Mouse (Mus musculus): ENCODE results near the gene Dock4. TPM values are rescaled to one million over a fixed set of nuclear protein-coding genes. Genes with fewer than 3 reads are reported as not detected.
"Not testable (repeated sequence)": the region's sequence is repeated elsewhere in the genome, so short reads cannot be mapped to it uniquely, and the experiment has no call there.

Gene Dock4
- total and polyA plus RNA-seq, 3 experiments, result 0.26 to 0.67 (median 0.38) TPM

DNA sequence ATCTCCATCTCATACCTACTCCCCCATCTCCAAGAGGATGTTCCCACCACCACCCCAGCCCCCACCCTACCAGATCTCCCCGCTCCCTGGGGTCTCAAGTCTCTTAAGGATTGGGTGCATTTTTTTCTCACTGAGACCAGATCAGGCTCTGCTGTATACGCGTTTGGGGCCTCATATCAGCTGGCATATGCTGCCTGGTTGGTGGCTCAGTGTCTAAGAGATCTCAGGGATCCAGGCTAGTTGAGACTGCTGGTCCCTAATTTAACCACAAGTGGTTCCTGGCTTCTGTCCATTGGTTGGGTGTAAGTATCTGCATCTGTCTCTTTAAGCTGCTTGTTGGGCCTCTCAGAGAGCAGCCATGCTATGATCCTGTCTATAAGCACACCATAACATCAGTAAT, 427.0 kb downstream of the Dock4 start:
- no peaks in the 10 kb centered on the region for H3K79me2 ChIP-seq (replicated peaks; ENCODE audit: control insufficient read depth, extremely low read depth, insufficient read depth, poor library complexity, severe bottlenecking)
- H3K4me3 ChIP-seq (replicated peaks in 1 of 3; ENCODE audit: low read depth in 2 of 3, low read length in 2 of 3, poor library complexity in 1 of 3), result no peak overlapping the region
- H3K4me1 ChIP-seq (ENCODE audit: control insufficient read depth in 1 of 2, insufficient read depth in 2 of 2), result peaks cover 0 to 3% of the 10 kb centered on the region in 2 experiments; a peak in 1 of 4 replicates
- dilution Hi-C loops (cut with MboI; ENCODE audit: extremely low pct_ligation_motif_present, extremely low pct_unique_long_range_greater_than_20kb, low sequenced_read_pairs), result no loop called here
- H3K9ac ChIP-seq (ENCODE audit: insufficient read depth, low read depth), result no peak overlapping the region
- no peaks in the 10 kb centered on the region for H3K36me3 ChIP-seq (replicated peaks in 1 of 2; ENCODE audit: control insufficient read depth in 1 of 2, insufficient read depth in 1 of 2, low read length in 1 of 2)
- peaks cover 27% of the 10 kb centered on the region for H3K9me3 ChIP-seq (replicated peaks; ENCODE audit: low read length)
- no peaks in the 10 kb centered on the region for H3K27me3 ChIP-seq (replicated peaks)
- DNase-seq (ENCODE audit: extremely low read depth), result no peak
- no peak overlapping the region for H3K27ac ChIP-seq (ENCODE audit: insufficient read depth, low read depth)
- no peak overlapping the region for H3K4me2 ChIP-seq (ENCODE audit: insufficient read depth, low read depth, poor library complexity, severe bottlenecking)
- no peak for TF ChIP-seq MAFK (IDR thresholded peaks at IDR 0.05; ENCODE audit: insufficient replicate concordance, low read length)
- TF ChIP-seq PAX5 (IDR thresholded peaks at IDR 0.05; ENCODE audit: low read length), result no peak
- no peak for TF ChIP-seq USF2 (conservative IDR thresholded peaks at IDR 0.05; ENCODE audit: low read depth, low read length)
- TF ChIP-seq KAT2A (IDR thresholded peaks at IDR 0.05; ENCODE audit: insufficient replicate concordance, low read length), result no peak
- TF ChIP-seq E2F4 (IDR thresholded peaks at IDR 0.05; ENCODE audit: insufficient replicate concordance, low read depth, low read length), result no peak
- TF ChIP-seq ZMIZ1 (IDR thresholded peaks at IDR 0.05; ENCODE audit: low read depth, low read length), result no peak
- TF ChIP-seq NRF1 (IDR thresholded peaks at IDR 0.05; ENCODE audit: low read depth, low read length), result no peak
- TF ChIP-seq ETS1 (conservative IDR thresholded peaks at IDR 0.05; ENCODE audit: low read depth, low read length), result no peak
- no peak for TF ChIP-seq MAX (IDR thresholded peaks at IDR 0.05; ENCODE audit: low read length)
- no peak for TF ChIP-seq JUN (IDR thresholded peaks at IDR 0.05; ENCODE audit: insufficient read depth, low read depth, low read length)
- no peak for TF ChIP-seq GABPA (IDR thresholded peaks at IDR 0.05; ENCODE audit: insufficient replicate concordance, low read depth, low read length)
- no peak for TF ChIP-seq IRF4 (IDR thresholded peaks at IDR 0.05; ENCODE audit: low read depth, low read length)
- TF ChIP-seq NELFE (IDR thresholded peaks at IDR 0.05; ENCODE audit: low read depth, low read length), result no peak
- no peak for TF ChIP-seq SIN3A (IDR thresholded peaks at IDR 0.05; ENCODE audit: low read length)
- no peak for TF ChIP-seq SMC3 (IDR thresholded peaks at IDR 0.05; ENCODE audit: low read depth, low read length)
- in situ Hi-C loops (cut with MboI; ENCODE audit: low pct_ligation_motif_present, low pct_unique_long_range_greater_than_20kb, low sequenced_read_pairs), result no loop called here

DNA sequence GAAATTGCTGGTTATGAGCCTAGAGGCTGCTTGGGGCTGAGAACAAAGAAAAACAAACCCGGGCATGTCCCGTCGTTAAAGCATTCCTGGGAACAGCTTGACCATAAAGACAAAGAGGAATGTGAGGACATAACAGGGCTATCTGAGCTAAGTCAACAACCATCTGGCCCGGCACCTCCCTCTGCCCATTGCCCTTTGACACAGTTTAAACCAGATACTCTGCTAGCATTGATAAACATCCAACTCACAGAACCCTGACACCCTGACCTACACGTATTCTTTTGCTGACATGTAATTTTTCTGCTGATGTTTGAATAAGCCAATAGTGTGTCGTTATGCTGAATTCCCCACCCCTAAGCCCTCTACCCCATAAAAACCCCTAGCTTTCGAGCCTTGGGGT, 427.5 kb downstream of the Dock4 start:
- H3K9me3 ChIP-seq (replicated peaks; ENCODE audit: low read length), result peaks cover 27% of the 10 kb centered on the region
- in situ Hi-C loops (cut with MboI; ENCODE audit: low pct_ligation_motif_present, low pct_unique_long_range_greater_than_20kb, low sequenced_read_pairs); DNase-seq (ENCODE audit: extremely low read depth); H3K4me2 ChIP-seq (ENCODE audit: insufficient read depth, low read depth, poor library complexity, severe bottlenecking); H3K4me3 ChIP-seq (replicated peaks in 1 of 3; ENCODE audit: low read depth in 2 of 3, low read length in 2 of 3, poor library complexity in 1 of 3); H3K27me3 ChIP-seq (replicated peaks); dilution Hi-C loops (cut with MboI; ENCODE audit: extremely low pct_ligation_motif_present, extremely low pct_unique_long_range_greater_than_20kb, low sequenced_read_pairs); H3K27ac ChIP-seq (ENCODE audit: insufficient read depth, low read depth); H3K36me3 ChIP-seq (replicated peaks in 1 of 2; ENCODE audit: control insufficient read depth in 1 of 2, insufficient read depth in 1 of 2, low read length in 1 of 2); H3K79me2 ChIP-seq (replicated peaks; ENCODE audit: control insufficient read depth, extremely low read depth, insufficient read depth, poor library complexity, severe bottlenecking); H3K9ac ChIP-seq (ENCODE audit: insufficient read depth, low read depth); H3K4me1 ChIP-seq (ENCODE audit: control insufficient read depth in 1 of 2, insufficient read depth in 2 of 2): not testable (repeated sequence)

Data from CH12.LX (cell line).